18 mouse cellular contexts compared by ENCODE assay signal in genomic region chr5:139198779-139199178, GRCm38 (mm10). TPM values are rescaled to one million over a fixed set of nuclear protein-coding genes. Genes with fewer than 3 reads are reported as not detected.
A peak's percentile ranks its signal among the peaks of the same experiment; 100 is the strongest.
DNase-seq lines count a peak whose midpoint lies in the region; ATAC-seq and TF ChIP-seq lines count a peak whose summit lies in the region.
"Had no signal": no experiment of that assay in that cellular context is flagged by ENCODE, and none has a peak within 500 bp of the region (broad histone marks: within the 10 kb centered on the region; RNA-seq: fewer than 3 reads in every experiment).

No protein-coding gene starts in this region.

- H3K4me3 ChIP-seq in intestine, embryonic 14.5 days (ENCODE audit: low read depth, low read length): no peak overlapping the region
- no peak overlapping the region for H3K4me3 ChIP-seq in intestine, postnatal 0 days (ENCODE audit: low read depth, low read length)
- H3K4me3 ChIP-seq in MEL (ENCODE audit: control insufficient read depth in 1 of 2, insufficient read depth in 1 of 2, low read depth in 2 of 2, low read length in 2 of 2): 0 out of 4 replicates have a peak overlapping the region, but pooled peaks of 1 of the 2 experiments have one; percentile 67
- no peak overlapping the region for H3K4me3 ChIP-seq in liver, embryonic 12.5 days
- no peak overlapping the region for H3K4me3 ChIP-seq in hindbrain, postnatal 0 days (ENCODE audit: low read length)
- H3K4me3 ChIP-seq: embryonic facial prominence, embryonic 12.5 days; forebrain, embryonic 12.5 days; limb, embryonic 12.5 days had no signal

- no peak overlapping the region for H3K9ac ChIP-seq in intestine, embryonic 14.5 days (ENCODE audit: low read length)
- no peak overlapping the region for H3K9ac ChIP-seq in intestine, postnatal 0 days (ENCODE audit: low read depth, low read length)
- H3K9ac ChIP-seq in MEL (ENCODE audit: control insufficient read depth, low read depth, low read length, poor library complexity, severe bottlenecking): peak overlapping the region; percentile 81
- H3K9ac ChIP-seq in liver, embryonic 12.5 days: 0 out of 2 replicates have a peak overlapping the region, but pooled peaks have one; percentile 82
- H3K9ac ChIP-seq in hindbrain, postnatal 0 days (replicated peaks; ENCODE audit: low read length): no peak overlapping the region
- H3K9ac ChIP-seq: embryonic facial prominence, embryonic 12.5 days; forebrain, embryonic 12.5 days; limb, embryonic 12.5 days had no signal

- TF ChIP-seq RAD21 in MEL (IDR thresholded peaks at IDR 0.05; ENCODE audit: low read depth, low read length): no peak

- DNase-seq in intestine, embryonic 14.5 days (ENCODE audit: low spot score): no peak
- DNase-seq in 3T3-L1 (ENCODE audit: low read depth, low spot score): peak; percentile 50
- peak; percentile 63 for DNase-seq in MEL (ENCODE audit: low read depth, low spot score)
- no peak for DNase-seq in hindbrain, postnatal 0 days (ENCODE audit: low spot score)
- no peak for DNase-seq in left cerebral cortex, postnatal 10 days (ENCODE audit: extremely low spot score in 1 of 2, low spot score in 2 of 2)
- DNase-seq: adrenal gland, postnatal 25 days; cerebellum, postnatal 14 days; heart, adult 11 months; heart, postnatal 14 days; kidney, postnatal 14 days; right cerebral cortex, adult 18-20 months had no signal

- 0 out of 2 replicates have a peak, but pooled peaks cover 4% of the 10 kb centered on the region for H3K36me3 ChIP-seq in intestine, embryonic 14.5 days (ENCODE audit: control insufficient read depth, insufficient read depth, low read length)
- H3K36me3 ChIP-seq in intestine, postnatal 0 days (ENCODE audit: control insufficient read depth, insufficient read depth): no peaks in the 10 kb centered on the region
- H3K36me3 ChIP-seq in MEL (ENCODE audit: control insufficient read depth in 1 of 2, insufficient read depth in 2 of 2, low read length in 2 of 2): peaks cover 2 to 39% of the 10 kb centered on the region in 2 experiments; a peak in 3 of 4 replicates
- peaks cover 5% of the 10 kb centered on the region; the same call in 1 of the 2 replicates for H3K36me3 ChIP-seq in liver, embryonic 12.5 days
- no peaks in the 10 kb centered on the region for H3K36me3 ChIP-seq in hindbrain, postnatal 0 days (ENCODE audit: insufficient read depth, low read length)
- H3K36me3 ChIP-seq: embryonic facial prominence, embryonic 12.5 days; forebrain, embryonic 12.5 days; limb, embryonic 12.5 days had no signal

- H3K27me3 ChIP-seq in intestine, embryonic 14.5 days (replicated peaks; ENCODE audit: control insufficient read depth, insufficient read depth, low read length): no peaks in the 10 kb centered on the region
- H3K27me3 ChIP-seq in intestine, postnatal 0 days (replicated peaks; ENCODE audit: control insufficient read depth, insufficient read depth, low read length): no peaks in the 10 kb centered on the region
- H3K27me3 ChIP-seq in MEL (ENCODE audit: control insufficient read depth in 1 of 2, insufficient read depth in 2 of 2, low read length in 2 of 2): no peaks in the 10 kb centered on the region
- no peaks in the 10 kb centered on the region for H3K27me3 ChIP-seq in liver, embryonic 12.5 days (replicated peaks)
- H3K27me3 ChIP-seq in hindbrain, postnatal 0 days (ENCODE audit: insufficient read depth, low read length): no peaks in the 10 kb centered on the region
- H3K27me3 ChIP-seq: embryonic facial prominence, embryonic 12.5 days; forebrain, embryonic 12.5 days; limb, embryonic 12.5 days had no signal

- H3K4me2 ChIP-seq in intestine, embryonic 14.5 days (ENCODE audit: low read length): no peak overlapping the region
- H3K4me2 ChIP-seq in intestine, postnatal 0 days (replicated peaks; ENCODE audit: low read depth): no peak overlapping the region
- peak overlapping the region; percentile 95; the same call in 1 of the 2 replicates for H3K4me2 ChIP-seq in liver, embryonic 12.5 days
- H3K4me2 ChIP-seq in hindbrain, postnatal 0 days (ENCODE audit: low read depth, low read length): no peak overlapping the region
- H3K4me2 ChIP-seq: embryonic facial prominence, embryonic 12.5 days; forebrain, embryonic 12.5 days; limb, embryonic 12.5 days had no signal

- 62% methylated on average over 3 of the region's 3 CpGs for WGBS in intestine, embryonic 14.5 days
- 67% methylated on average over 3 of the region's 3 CpGs for WGBS in intestine, postnatal 0 days
- 77% methylated on average over 3 of the region's 3 CpGs for WGBS in liver, embryonic 12.5 days (ENCODE audit: insufficient replicate concordance)
- 75% methylated on average over 3 of the region's 3 CpGs for WGBS in hindbrain, postnatal 0 days

- peak overlapping the region; percentile 16; the same call in 1 of the 2 replicates for H3K27ac ChIP-seq in intestine, embryonic 14.5 days (ENCODE audit: low read depth)
- H3K27ac ChIP-seq in intestine, postnatal 0 days (ENCODE audit: low read depth, low read length): no peak overlapping the region
- H3K27ac ChIP-seq in MEL (ENCODE audit: control insufficient read depth, low read depth, low read length): peak overlapping the region; percentile 97
- peak overlapping the region; percentile 99 for H3K27ac ChIP-seq in liver, embryonic 12.5 days
- no peak overlapping the region for H3K27ac ChIP-seq in hindbrain, postnatal 0 days
- H3K27ac ChIP-seq: embryonic facial prominence, embryonic 12.5 days; forebrain, embryonic 12.5 days; limb, embryonic 12.5 days; macrophage had no signal

- intact Hi-C loops in left cerebral cortex, postnatal 10 days (cut with DNase I): no loop called here

- no peaks in the 10 kb centered on the region for H3K9me3 ChIP-seq in intestine, embryonic 14.5 days (ENCODE audit: control insufficient read depth, low read length)
- H3K9me3 ChIP-seq in intestine, postnatal 0 days (ENCODE audit: control insufficient read depth): no peaks in the 10 kb centered on the region
- no peaks in the 10 kb centered on the region for H3K9me3 ChIP-seq in MEL (replicated peaks; ENCODE audit: insufficient read depth, low read length)
- H3K9me3 ChIP-seq in liver, embryonic 12.5 days (replicated peaks): no peaks in the 10 kb centered on the region
- no peaks in the 10 kb centered on the region for H3K9me3 ChIP-seq in hindbrain, postnatal 0 days (ENCODE audit: low read length)
- H3K9me3 ChIP-seq: embryonic facial prominence, embryonic 12.5 days; forebrain, embryonic 12.5 days; limb, embryonic 12.5 days had no signal

- H3K4me1 ChIP-seq in intestine, embryonic 14.5 days (replicated peaks; ENCODE audit: control insufficient read depth, insufficient read depth, low read length): peaks cover 20% of the 10 kb centered on the region
- H3K4me1 ChIP-seq in intestine, postnatal 0 days (replicated peaks; ENCODE audit: control insufficient read depth, insufficient read depth, low read length): peaks cover 16% of the 10 kb centered on the region
- peaks cover 18 to 41% of the 10 kb centered on the region in 2 experiments for H3K4me1 ChIP-seq in MEL (ENCODE audit: control insufficient read depth in 1 of 2, insufficient read depth in 2 of 2, low read length in 2 of 2)
- peaks cover 83% of the 10 kb centered on the region for H3K4me1 ChIP-seq in liver, embryonic 12.5 days
- H3K4me1 ChIP-seq in hindbrain, postnatal 0 days (ENCODE audit: insufficient read depth, low read length): peaks cover 18% of the 10 kb centered on the region

- TF ChIP-seq EP300 in MEL (IDR thresholded peaks at IDR 0.05; ENCODE audit: low read depth in 1 of 2, low read length in 2 of 2): 0 out of 4 replicates have a peak, but pooled peaks of 1 of the 2 experiments have one; percentile 15

- H3K79me2 ChIP-seq in MEL (ENCODE audit: control insufficient read depth, insufficient read depth, low read length, poor library complexity): peaks cover 32% of the 10 kb centered on the region

- TF ChIP-seq POLR2A in MEL (IDR thresholded peaks at IDR 0.05; ENCODE audit: control insufficient read depth in 1 of 2, insufficient read depth in 1 of 2, low read depth in 1 of 2, low read length in 2 of 2, poor library complexity in 1 of 2): no peak

- TF ChIP-seq CTCF in intestine, postnatal 0 days (IDR thresholded peaks at IDR 0.05; ENCODE audit: low read depth): no peak
- no peak for TF ChIP-seq CTCF in MEL (IDR thresholded peaks at IDR 0.05 in 2 of 3, conservative IDR thresholded peaks at IDR 0.05 in 1 of 3; ENCODE audit: control insufficient read depth in 1 of 3, insufficient read depth in 1 of 3, low read depth in 2 of 3, low read length in 3 of 3, poor library complexity in 1 of 3, severe bottlenecking in 1 of 3)
- TF ChIP-seq CTCF in hindbrain, postnatal 0 days (IDR thresholded peaks at IDR 0.05; ENCODE audit: low read depth): no peak

- no peak for ATAC-seq in intestine, embryonic 14.5 days (replicated peaks; ENCODE audit: low FRiP score, low TSS enrichment, low read depth)
- no peak for ATAC-seq in intestine, postnatal 0 days
- ATAC-seq in liver, embryonic 12.5 days: no peak
- ATAC-seq in hindbrain, postnatal 0 days: no peak
- ATAC-seq: inflammation-experienced regulatory T-cells, adult 6 months had no signal

RNA-seq across cellular contexts. Expression of gene Sun1, which starts 1.7 kb away (rescaled TPM):
- 54.7 and 63.9 TPM in 2 replicates for polyA plus RNA-seq in intestine, embryonic 14.5 days (2014; fragmentation: Nextera tagmentation; extraction: Ambion mirVana)
- polyA plus RNA-seq in intestine, postnatal 0 days (2015; fragmentation: Nextera tagmentation; extraction: Ambion mirVana): 12.2 and 13.4 TPM in 2 replicates
- total RNA-seq in MEL (2012; rRNA removed): 71.1 and 71.3 TPM in 2 replicates
- 10 to 100 TPM in 1 of 2 experiments, not detected in 1; 79.0 TPM for polyA plus RNA-seq in MEL (2012; ENCODE audit: insufficient read depth in 1 of 2, insufficient read length in 2 of 2, low read depth in 1 of 2, low replicate concordance in 2 of 2, missing spikeins in 1 of 2)
- polyA plus RNA-seq in liver, embryonic 12.5 days (2016; fragmentation: Nextera tagmentation; extraction: Ambion mirVana): 31.7 and 34.6 TPM in 2 replicates
- 52.7 and 78.5 TPM in 2 replicates for total RNA-seq in hindbrain, postnatal 0 days (2014; rRNA removed)
- polyA plus RNA-seq in hindbrain, postnatal 0 days (2015; fragmentation: Nextera tagmentation; extraction: Ambion mirVana): 33.9 and 36.2 TPM in 2 replicates
- total RNA-seq in left cerebral cortex, postnatal 10 days (2021): 10 to 100 TPM; 81.3 to 82.9 TPM

RNA-seq across cellular contexts. Expression of gene Dnaaf5, which starts 48.8 kb away (rescaled TPM):
- 7.4 and 7.9 TPM in 2 replicates for polyA plus RNA-seq in intestine, embryonic 14.5 days (2014; fragmentation: Nextera tagmentation; extraction: Ambion mirVana)
- 2.5 and 2.9 TPM in 2 replicates for polyA plus RNA-seq in intestine, postnatal 0 days (2015; fragmentation: Nextera tagmentation; extraction: Ambion mirVana)
- total RNA-seq in MEL (2012; rRNA removed): 17.0 and 20.1 TPM in 2 replicates
- 10 to 100 TPM in 1 of 2 experiments, not detected in 1; 35.4 TPM for polyA plus RNA-seq in MEL (2012; ENCODE audit: insufficient read depth in 1 of 2, insufficient read length in 2 of 2, low read depth in 1 of 2, low replicate concordance in 2 of 2, missing spikeins in 1 of 2)
- polyA plus RNA-seq in liver, embryonic 12.5 days (2016; fragmentation: Nextera tagmentation; extraction: Ambion mirVana): 5.9 and 6.9 TPM in 2 replicates
- total RNA-seq in hindbrain, postnatal 0 days (2014; rRNA removed): 12.8 and 16.3 TPM in 2 replicates
- 1.8 and 2.2 TPM in 2 replicates for polyA plus RNA-seq in hindbrain, postnatal 0 days (2015; fragmentation: Nextera tagmentation; extraction: Ambion mirVana)
- 1 to 10 TPM; 6.3 to 6.7 TPM for total RNA-seq in left cerebral cortex, postnatal 10 days (2021)

RNA-seq across cellular contexts. Expression of gene Prkar1b, which starts 49.0 kb away (rescaled TPM):
- 25.6 and 26.7 TPM in 2 replicates for polyA plus RNA-seq in intestine, embryonic 14.5 days (2014; fragmentation: Nextera tagmentation; extraction: Ambion mirVana)
- 10.0 and 10.9 TPM in 2 replicates for polyA plus RNA-seq in intestine, postnatal 0 days (2015; fragmentation: Nextera tagmentation; extraction: Ambion mirVana)
- not detected in 2 replicates for total RNA-seq in MEL (2012; rRNA removed)
- not detected for polyA plus RNA-seq in MEL (2012; ENCODE audit: insufficient read depth in 1 of 2, insufficient read length in 2 of 2, low read depth in 1 of 2, low replicate concordance in 2 of 2, missing spikeins in 1 of 2)
- polyA plus RNA-seq in liver, embryonic 12.5 days (2016; fragmentation: Nextera tagmentation; extraction: Ambion mirVana): 3.4 and 3.9 TPM in 2 replicates
- 264 and 274 TPM in 2 replicates for total RNA-seq in hindbrain, postnatal 0 days (2014; rRNA removed)
- 297 and 322 TPM in 2 replicates for polyA plus RNA-seq in hindbrain, postnatal 0 days (2015; fragmentation: Nextera tagmentation; extraction: Ambion mirVana)
- total RNA-seq in left cerebral cortex, postnatal 10 days (2021): 100 to 1,000 TPM; 499 to 505 TPM

RNA-seq across cellular contexts. Expression of gene Get4, which starts 53.3 kb away (rescaled TPM):
- polyA plus RNA-seq in intestine, embryonic 14.5 days (2014; fragmentation: Nextera tagmentation; extraction: Ambion mirVana): 152 and 161 TPM in 2 replicates
- polyA plus RNA-seq in intestine, postnatal 0 days (2015; fragmentation: Nextera tagmentation; extraction: Ambion mirVana): 127 and 129 TPM in 2 replicates
- total RNA-seq in MEL (2012; rRNA removed): 108 and 117 TPM in 2 replicates
- 100 to 1,000 TPM in 1 of 2 experiments, not detected in 1; 180 TPM for polyA plus RNA-seq in MEL (2012; ENCODE audit: insufficient read depth in 1 of 2, insufficient read length in 2 of 2, low read depth in 1 of 2, low replicate concordance in 2 of 2, missing spikeins in 1 of 2)
- polyA plus RNA-seq in liver, embryonic 12.5 days (2016; fragmentation: Nextera tagmentation; extraction: Ambion mirVana): 162 and 165 TPM in 2 replicates
- total RNA-seq in hindbrain, postnatal 0 days (2014; rRNA removed): 49.2 and 52.7 TPM in 2 replicates
- 136 and 141 TPM in 2 replicates for polyA plus RNA-seq in hindbrain, postnatal 0 days (2015; fragmentation: Nextera tagmentation; extraction: Ambion mirVana)
- 10 to 100 TPM; 55.9 to 56.2 TPM for total RNA-seq in left cerebral cortex, postnatal 10 days (2021)

Comparison
In these comparisons a context has a peak if more than half of its experiments do, and no peak if none do; other contexts are left out.
1. H3K27ac ChIP-seq: peak in intestine, embryonic 14.5 days (single experiment), MEL (single experiment) and liver, embryonic 12.5 days (single experiment); none in intestine, postnatal 0 days (single experiment) and hindbrain, postnatal 0 days (single experiment).
2. DNase-seq: peak in 3T3-L1 (single experiment) and MEL (single experiment); none in intestine, embryonic 14.5 days (single experiment), hindbrain, postnatal 0 days (single experiment) and left cerebral cortex, postnatal 10 days (0 of 2).
3. H3K9ac ChIP-seq: peak in MEL (single experiment) and liver, embryonic 12.5 days (single experiment); none in intestine, embryonic 14.5 days (single experiment), intestine, postnatal 0 days (single experiment) and hindbrain, postnatal 0 days (single experiment).
4. RNA of gene Prkar1b, which starts 49.0 kb away (polyA plus RNA-seq): 297 to 322 TPM in hindbrain, postnatal 0 days; 25.6 to 26.7 TPM in intestine, embryonic 14.5 days, 10.0 to 10.9 TPM in intestine, postnatal 0 days, 3.4 to 3.9 TPM in liver, embryonic 12.5 days and not detected in MEL; every median in the first group is over 10 times any median in the second.